Mouse (Mus musculus): ENCODE data around the gene Angpt4.

Angpt4 gene

DNA sequence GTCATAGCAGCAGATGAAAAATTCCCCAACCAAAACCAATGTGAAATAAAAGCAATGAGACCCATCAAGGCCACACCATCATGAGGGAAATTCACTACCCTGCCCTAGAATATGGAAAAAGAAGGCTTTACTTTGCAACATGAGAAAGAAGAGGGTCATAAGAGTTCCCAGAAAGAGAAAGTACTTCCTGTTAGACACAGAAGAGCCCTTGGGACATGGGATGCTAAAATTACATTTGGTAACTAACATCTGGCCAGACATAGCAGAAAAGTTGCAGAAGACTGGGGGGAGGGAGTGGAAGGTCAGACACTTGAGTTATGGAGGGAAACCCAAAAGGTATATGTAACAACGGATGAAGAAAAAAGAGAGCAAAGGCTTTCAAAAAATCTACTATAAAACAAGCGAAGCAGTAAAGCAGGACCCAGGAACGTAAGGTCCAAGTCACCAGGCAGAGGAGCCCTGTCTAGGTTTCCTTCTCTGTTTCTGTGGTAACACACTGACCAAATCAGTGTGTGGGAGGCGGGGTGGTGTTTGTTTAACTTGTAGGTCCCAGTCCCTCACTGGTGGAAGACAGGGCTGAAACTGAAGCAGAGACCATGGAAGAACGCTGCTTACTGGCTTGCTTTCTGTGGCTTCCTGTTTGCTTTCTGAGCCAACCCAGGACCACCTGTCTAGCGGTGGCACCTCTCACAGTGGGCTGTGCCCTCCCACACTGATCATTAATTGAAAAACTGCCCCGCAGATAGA lies 74.6 kb downstream of the Angpt4 start:
- peak in 1 of 2 experiments; percentile 11 for DNase-seq

GRCm38 (mm10) chr2:151986958-151987357 lies 75.9 kb downstream of the Angpt4 start:
- DNase-seq, result no peak

DNA sequence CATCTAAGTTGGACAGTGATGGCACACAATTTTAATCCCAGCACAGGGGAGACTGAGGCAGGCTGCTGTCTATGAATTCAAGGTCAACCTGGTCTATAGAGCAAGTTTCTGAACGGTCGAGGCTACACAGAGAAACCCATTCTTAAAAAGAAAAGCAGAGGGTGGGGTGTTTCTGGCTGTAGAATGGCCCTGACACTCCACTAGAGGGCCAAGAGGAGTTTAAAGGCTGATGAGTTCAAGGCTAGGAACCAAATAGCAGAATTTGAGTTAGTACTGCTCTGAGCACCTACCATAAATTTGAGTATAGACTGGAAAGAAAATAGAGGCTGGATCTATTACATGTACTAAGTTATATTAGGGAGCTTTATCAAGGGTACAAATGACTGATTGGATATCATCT lies 78.0 kb downstream of the Angpt4 start:
- DNase-seq, result no peak

GRCm38 (mm10) chr2:151990985-151991394 lies 80.0 kb downstream of the Angpt4 start:
- no peak for DNase-seq

DNA sequence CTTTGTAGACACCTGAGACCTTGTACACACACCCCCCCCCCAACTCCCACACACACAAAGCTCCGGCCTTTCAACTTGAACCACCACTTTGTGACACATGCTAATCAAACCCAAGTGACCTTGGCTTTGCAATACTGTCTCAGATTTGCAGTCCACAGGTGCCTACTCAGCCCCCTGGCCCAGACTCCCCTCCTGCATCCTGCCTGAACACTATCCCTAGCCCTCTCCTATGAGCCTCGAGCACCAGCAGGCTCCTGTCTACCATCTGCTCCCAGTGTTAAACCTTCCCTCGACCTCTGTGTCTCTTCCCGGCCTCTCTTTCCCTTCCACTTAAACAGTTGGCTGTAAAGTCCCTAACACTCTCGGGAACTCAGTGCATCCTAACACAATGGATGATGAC lies 80.4 kb downstream of the Angpt4 start:
- no peak for DNase-seq

DNA sequence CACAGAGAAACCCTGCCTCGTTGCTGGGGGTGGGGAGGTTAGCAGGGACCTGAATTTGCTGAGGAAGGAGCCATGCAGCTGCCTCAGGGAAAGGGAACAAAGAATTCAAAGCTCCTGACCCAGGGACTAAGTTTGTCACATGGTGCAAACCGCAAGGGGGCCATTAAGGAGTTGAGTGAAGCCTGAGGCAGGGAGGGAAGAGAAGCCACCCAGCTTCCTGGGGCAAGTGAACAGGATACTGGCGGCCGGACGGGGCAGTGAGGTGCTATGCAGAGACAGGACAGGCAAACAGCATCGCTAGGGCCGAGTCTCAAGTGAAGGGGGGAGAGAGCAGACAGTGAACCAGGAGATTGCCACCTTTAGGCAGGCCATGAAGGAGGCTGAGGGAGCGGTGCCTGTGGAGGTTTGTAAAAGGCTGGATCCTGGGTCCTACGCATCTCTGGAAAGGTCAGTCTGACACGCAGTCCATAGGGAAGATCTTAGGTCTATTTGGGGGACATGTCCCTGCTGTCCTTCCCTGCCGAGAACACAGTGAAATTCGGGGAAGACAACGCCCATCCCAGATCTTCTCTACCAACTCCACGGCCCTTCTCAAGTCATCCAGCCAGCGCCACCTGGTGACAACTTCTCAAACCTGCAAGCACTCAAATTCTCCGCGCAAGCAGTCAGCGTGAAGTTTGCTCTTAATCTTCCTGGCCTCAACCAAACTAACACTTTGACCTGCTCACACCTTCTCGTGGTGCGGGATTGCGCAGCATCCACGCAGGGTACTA lies 83.5 kb downstream of the Angpt4 start:
- peak; percentile 77 to 78 for DNase-seq
